Mouse (Mus musculus): ENCODE measurements around the gene Eif2b4. TPM values are rescaled to one million over a fixed set of nuclear protein-coding genes. Genes with fewer than 3 reads are reported as not detected.
A peak's percentile ranks its signal among the peaks of the same experiment; 100 is the strongest.

The Eif2b4 gene
- polyA plus RNA-seq, 1 experiment from 2014 or later = 73.1 TPM

DNA sequence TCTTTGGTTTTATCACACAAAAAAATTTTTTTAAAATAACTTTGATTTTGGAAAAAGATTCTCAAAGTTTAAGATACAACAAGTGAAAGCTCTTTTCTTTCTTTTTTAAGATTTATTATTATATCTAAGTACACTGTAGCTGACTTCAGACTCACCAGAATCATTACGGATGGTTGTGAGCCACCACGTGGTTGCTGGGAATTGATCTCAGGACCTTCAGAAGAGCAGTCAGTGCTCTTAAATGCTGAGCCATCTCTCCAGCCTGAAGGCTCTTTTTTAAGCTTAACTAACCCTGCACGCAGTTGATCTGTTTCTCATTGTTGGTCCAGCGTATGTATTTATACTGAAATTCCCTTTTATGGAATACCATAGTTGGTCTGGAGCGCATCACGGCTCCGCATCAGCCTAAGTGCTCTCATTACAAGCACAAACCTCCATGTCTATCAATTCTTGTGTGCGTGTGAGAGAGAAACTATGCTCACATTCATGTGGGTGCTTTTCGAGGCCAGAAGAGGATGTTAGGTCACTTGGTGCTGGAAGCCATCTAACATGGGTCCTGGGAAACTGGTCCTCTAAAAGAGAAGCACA, 12.0 kb downstream of the Eif2b4 start:
- Histone ChIP-seq H3K4me1 (peaks cover 75% of the 10 kb centered on the region), H3K36me3 (peaks cover 18% of the 10 kb centered on the region), H3K27ac (0 out of 2 replicates have a peak overlapping the region, but pooled peaks have one; percentile 32), H3K4me2 (peak overlapping the region; percentile 80), H3K4me3 (0 out of 2 replicates have a peak overlapping the region, but pooled peaks have one; percentile 83), H3K27me3 (replicated peaks) (no peaks in the 10 kb centered on the region), H3K9me3 (replicated peaks) (no peaks in the 10 kb centered on the region), H3K9ac (no peak overlapping the region)
- ATAC-seq = no peak
- WGBS (ENCODE audit: insufficient replicate concordance) = 89% methylated on average over 9 of the region's 9 CpGs

DNA sequence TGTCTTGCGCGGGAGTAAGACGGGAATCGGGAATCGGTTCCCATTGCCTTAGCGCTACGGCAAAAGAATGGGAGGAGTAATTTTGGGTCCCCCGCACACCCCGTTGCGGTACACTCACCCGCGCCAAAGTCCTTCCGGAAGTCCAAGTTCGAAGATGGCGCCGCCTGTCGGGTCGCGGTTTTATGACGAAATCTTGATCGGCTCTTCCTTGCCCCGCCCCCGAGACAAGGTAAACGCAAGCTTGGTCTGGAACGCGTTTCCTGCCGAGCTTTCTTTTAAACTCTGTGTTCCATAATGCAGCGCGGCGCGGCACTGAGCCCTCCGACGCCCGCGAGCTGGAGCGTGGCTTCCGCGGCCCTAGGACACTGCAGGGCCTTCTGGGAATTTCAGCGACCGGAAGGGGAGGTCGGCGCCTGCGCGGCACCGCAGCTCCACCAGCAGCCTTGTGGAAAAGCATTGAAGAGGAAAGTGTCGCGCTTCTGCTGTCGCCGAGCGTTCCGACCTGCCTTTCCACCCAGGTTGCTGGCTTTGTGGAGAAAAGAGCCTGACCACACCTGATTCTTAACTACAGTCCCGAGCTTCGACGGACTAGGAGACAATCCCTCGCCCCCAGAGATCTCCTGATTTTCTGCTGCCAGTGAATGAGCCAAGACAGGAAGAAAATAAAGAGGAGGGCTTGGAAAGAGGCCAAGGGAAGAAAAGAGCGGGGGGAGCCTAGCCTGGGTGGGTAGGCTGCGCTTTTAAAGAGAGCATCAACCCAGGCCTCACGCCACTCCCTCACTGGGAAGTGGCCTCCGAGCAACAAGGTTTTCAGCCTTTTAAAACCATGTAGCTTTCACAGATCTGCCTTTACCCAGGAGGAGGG, 13.2 kb downstream of the Eif2b4 start, which contains the start of the genes Gm29609 and Gtf3c2:
Gm29609 (minus strand) TSS at position 146 of the 865 bp plus-strand sequence.
Gtf3c2 (minus strand) TSS at position 379 of the 865 bp plus-strand sequence.
- peak; percentile 89 for ATAC-seq
- Histone ChIP-seq H3K9me3 (replicated peaks) (no peaks in the 10 kb centered on the region), H3K4me3 (peak within 1 kb of the TSS; percentile 83), H3K27me3 (replicated peaks) (no peaks in the 10 kb centered on the region), H3K4me1 (peaks cover 70% of the 10 kb centered on the region), H3K27ac (peak within 1 kb of the TSS; percentile 97), H3K4me2 (peak within 1 kb of the TSS; percentile 80), H3K9ac (peak within 1 kb of the TSS; percentile 85), H3K36me3 (peaks cover 25% of the 10 kb centered on the region)
- WGBS (ENCODE audit: insufficient replicate concordance) = 1% methylated on average over 59 of the region's 59 CpGs

DNA sequence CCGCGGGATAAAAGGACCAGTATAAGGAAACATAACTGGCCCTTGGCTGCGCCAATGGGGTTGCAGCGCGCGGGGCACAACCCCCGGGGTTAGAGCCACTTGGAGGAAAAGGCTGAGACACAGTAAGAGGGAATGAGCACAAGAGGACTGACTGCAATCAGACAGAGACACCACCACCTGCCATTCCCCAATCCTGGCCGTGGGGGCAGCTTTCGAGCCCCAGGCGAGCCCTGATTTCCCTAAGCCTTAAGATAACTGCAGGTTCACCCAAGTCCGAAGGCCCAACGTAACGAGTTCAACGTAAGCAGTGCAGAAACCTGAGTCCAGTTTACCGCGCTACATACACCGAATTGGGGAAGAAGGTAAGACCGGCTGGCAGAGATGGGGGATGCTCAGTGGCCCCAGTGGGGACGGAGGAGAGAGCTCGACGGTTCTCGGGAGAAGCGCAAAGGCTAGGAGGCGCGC, 13.9 kb downstream of the Eif2b4 start:
- peaks cover 64% of the 10 kb centered on the region for H3K4me1 ChIP-seq
- 1% methylated on average over 25 of the region's 25 CpGs for WGBS (ENCODE audit: insufficient replicate concordance)
- peak overlapping the region; percentile 97 for H3K27ac ChIP-seq
- peak; percentile 46 for ATAC-seq
- H3K27me3 ChIP-seq (replicated peaks) = no peaks in the 10 kb centered on the region
- peak overlapping the region; percentile 80 for H3K4me2 ChIP-seq
- H3K9me3 ChIP-seq (replicated peaks) = no peaks in the 10 kb centered on the region
- H3K9ac ChIP-seq = peak overlapping the region; percentile 85
- H3K4me3 ChIP-seq = peak overlapping the region; percentile 83
- peaks cover 32% of the 10 kb centered on the region for H3K36me3 ChIP-seq

DNA sequence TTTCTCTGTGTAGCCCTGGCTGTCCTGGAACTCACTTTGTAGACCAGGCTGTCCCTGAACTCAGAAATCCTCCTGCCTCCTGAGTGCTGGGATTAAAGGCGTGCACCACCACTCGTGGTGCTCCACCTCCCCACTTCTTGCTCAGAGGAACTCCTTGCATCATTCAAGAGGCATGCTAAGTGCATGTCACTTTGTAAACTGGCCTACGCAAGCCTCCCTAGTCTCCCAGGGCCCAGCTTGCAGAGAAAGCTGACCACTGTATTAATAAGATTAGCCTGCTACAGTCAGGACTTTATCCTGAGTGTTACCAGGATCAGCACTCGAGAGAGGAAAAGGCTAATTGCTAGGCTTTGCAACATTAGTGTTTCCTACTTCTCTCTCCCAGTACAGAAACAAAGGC, 24.6 kb downstream of the Eif2b4 start:
- H3K4me1 ChIP-seq = peaks cover 21% of the 10 kb centered on the region
- H3K9me3 ChIP-seq (replicated peaks) = no peaks in the 10 kb centered on the region
- no peak for ATAC-seq
- no peak overlapping the region for H3K4me2 ChIP-seq
- H3K27ac ChIP-seq = no peak overlapping the region
- no peak overlapping the region for H3K4me3 ChIP-seq
- no peaks in the 10 kb centered on the region for H3K27me3 ChIP-seq (replicated peaks)
- H3K9ac ChIP-seq = no peak overlapping the region
- WGBS (ENCODE audit: insufficient replicate concordance) = 90% methylated on average over 4 of the region's 4 CpGs
- H3K36me3 ChIP-seq = peaks cover 98% of the 10 kb centered on the region

DNA sequence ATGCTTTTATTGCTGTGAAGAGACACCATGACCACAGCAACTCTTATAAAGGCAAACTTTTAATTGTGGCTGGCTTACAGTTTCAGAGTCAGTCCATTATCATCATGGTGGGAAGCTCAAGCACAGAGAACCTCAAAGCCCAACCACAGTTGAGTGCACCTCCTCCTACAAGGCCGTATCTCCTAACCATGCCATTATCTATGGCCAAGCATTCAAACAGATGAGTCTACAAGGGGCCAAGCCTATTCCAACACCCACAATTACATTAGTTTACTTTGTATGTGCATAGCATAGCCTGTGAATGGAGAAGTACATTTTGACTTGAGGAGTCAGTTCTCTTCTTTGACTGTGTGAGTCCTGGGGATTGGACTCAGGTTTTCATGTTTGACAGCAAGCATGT, 28.4 kb downstream of the Eif2b4 start:
- peak overlapping the region; percentile 50; the same call in 1 of the 2 replicates for H3K27ac ChIP-seq
- H3K4me3 ChIP-seq = no peak overlapping the region
- peaks cover 98% of the 10 kb centered on the region for H3K36me3 ChIP-seq

DNA sequence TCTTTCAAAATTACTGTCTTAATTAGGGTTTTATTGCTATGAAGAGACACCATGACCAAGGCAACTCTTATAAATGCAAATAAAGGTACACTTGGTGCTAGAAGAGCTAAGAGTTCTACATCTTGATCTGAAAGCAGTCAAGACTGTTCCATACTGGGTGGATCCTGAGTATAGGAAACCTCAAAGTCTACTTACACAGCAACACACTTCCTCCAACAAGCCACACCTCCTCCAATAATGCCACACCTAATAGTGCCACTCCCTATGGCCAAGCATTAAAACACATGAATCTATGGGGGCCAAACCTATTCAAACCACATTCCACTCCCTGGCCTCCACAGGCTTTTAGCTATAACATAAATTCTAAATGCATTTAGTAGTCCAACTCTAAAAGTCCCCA, 30.8 kb downstream of the Eif2b4 start:
- Histone ChIP-seq H3K36me3 (peaks cover 98% of the 10 kb centered on the region), H3K9ac (no peak overlapping the region), H3K4me2 (no peak overlapping the region), H3K4me1 (peaks cover 36% of the 10 kb centered on the region), H3K4me3 (no peak overlapping the region), H3K27me3 (replicated peaks) (no peaks in the 10 kb centered on the region), H3K9me3 (replicated peaks) (no peaks in the 10 kb centered on the region), H3K27ac (no peak overlapping the region)
- ATAC-seq = peak; percentile 65; the same call in 1 of the 2 replicates

More for the DNA sequence above, 28.4 kb downstream of the Eif2b4 start:
- Histone ChIP-seq H3K9me3 (replicated peaks) (no peaks in the 10 kb centered on the region), H3K27me3 (replicated peaks) (no peaks in the 10 kb centered on the region), H3K9ac (no peak overlapping the region; the same call in 1 of the 2 replicates), H3K4me2 (peak overlapping the region; percentile 19), H3K4me1 (peaks cover 36% of the 10 kb centered on the region)
- WGBS (ENCODE audit: insufficient replicate concordance) = 38% methylated on average over 1 of the region's 1 CpGs
- peak; percentile 81 for ATAC-seq

DNA sequence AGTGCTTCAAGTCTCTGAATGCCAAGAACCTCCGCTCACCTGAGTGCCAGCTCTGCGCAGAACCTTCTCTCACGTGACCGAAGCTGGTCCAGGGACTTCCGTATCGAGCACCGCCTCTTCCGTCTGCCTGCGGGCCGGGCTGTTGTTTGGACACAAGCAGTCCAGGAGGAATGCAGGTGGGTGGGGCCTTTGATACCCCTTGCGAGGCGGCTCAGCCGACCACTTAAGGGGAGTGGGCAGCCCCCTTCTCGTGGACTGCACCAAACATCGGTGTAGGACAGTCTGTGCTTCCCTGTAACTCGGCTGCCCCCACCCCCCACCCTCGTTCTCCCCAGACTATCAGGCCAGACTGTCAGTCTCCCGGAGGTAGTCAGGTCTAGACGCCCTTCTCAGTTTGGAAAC, 39.1 kb downstream of the Eif2b4 start, which contains the start of gene Mpv17:
Mpv17 (minus strand) TSS at position 100 of the 402 bp plus-strand sequence.
- H3K4me2 ChIP-seq = peak within 1 kb of the TSS; percentile 84
- H3K27me3 ChIP-seq (replicated peaks) = no peaks in the 10 kb centered on the region
- peaks cover 46% of the 10 kb centered on the region for H3K36me3 ChIP-seq
- peak within 1 kb of the TSS; percentile 69 for H3K27ac ChIP-seq
- H3K4me3 ChIP-seq = peak within 1 kb of the TSS; percentile 72
- peak; percentile 91 for ATAC-seq
- H3K9me3 ChIP-seq (replicated peaks) = no peaks in the 10 kb centered on the region
- peak within 1 kb of the TSS; percentile 74 for H3K9ac ChIP-seq
- 2% methylated on average over 19 of the region's 19 CpGs for WGBS (ENCODE audit: insufficient replicate concordance)
- H3K4me1 ChIP-seq = peaks cover 19% of the 10 kb centered on the region

DNA sequence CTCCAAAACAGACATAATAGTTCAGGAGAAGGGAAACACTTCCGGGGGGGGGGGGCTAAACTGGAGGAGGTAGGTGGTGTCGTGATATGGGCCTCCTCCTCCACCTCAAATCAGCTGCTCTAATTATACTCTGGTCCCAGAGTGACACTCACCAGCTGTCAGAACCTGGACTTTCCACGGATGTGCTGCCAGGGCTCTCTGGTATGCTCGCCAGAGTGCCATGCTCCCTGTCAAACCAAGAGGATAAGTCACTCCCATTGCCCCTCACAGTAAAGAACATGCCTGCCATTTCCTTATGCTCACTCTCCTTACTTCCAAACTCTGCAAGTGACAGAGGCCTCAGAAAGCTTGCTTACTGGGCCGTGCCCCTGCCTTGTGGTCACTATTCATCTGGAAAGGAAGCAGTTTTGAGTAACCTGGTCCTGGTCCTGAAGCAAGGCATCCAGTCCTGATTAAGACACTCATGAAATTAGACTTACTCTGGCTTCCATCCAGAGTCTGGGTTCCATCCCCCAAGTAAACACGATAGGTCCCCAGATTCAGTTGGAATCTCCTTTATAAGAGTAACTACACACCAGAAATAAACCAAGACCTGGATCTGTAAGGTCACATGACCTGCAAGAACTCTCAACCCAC, 39.6 kb downstream of the Eif2b4 start:
- Histone ChIP-seq H3K36me3 (peaks cover 42% of the 10 kb centered on the region), H3K27ac (peak overlapping the region; percentile 69), H3K9ac (peak overlapping the region; percentile 74), H3K4me2 (peak overlapping the region; percentile 84), H3K4me3 (peak overlapping the region; percentile 72), H3K4me1 (peaks cover 19% of the 10 kb centered on the region), H3K27me3 (replicated peaks) (no peaks in the 10 kb centered on the region), H3K9me3 (replicated peaks) (no peaks in the 10 kb centered on the region)
- 33% methylated on average over 6 of the region's 6 CpGs for WGBS (ENCODE audit: insufficient replicate concordance)
- ATAC-seq = peak; percentile 19

DNA sequence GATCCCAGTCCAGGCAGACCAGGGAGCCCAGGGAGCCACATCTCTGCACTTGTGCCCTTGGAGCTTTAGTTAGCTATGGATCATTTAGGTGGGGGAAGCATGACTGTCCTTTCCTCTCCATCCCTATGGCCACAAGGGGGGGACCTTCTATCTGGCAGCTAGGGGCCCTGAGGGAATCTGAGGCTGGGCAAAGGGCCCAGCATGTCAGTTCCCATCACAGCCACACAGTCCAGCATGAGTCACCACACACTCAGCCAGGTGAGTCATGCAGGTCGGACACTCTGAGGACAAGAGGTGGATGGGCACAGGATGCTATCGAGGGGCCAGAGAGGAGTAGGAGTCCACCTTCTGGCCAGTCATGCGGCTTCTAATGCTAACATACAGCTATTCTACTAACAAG, 41.5 kb downstream of the Eif2b4 start:
- Histone ChIP-seq H3K9ac (no peak overlapping the region), H3K36me3 (peaks cover 25% of the 10 kb centered on the region), H3K4me3 (no peak overlapping the region), H3K27ac (no peak overlapping the region), H3K4me1 (peaks cover 19% of the 10 kb centered on the region), H3K9me3 (replicated peaks) (no peaks in the 10 kb centered on the region), H3K4me2 (no peak overlapping the region), H3K27me3 (replicated peaks) (no peaks in the 10 kb centered on the region)
- no peak for ATAC-seq
- WGBS (ENCODE audit: insufficient replicate concordance) = 59% methylated on average over 3 of the region's 3 CpGs

DNA sequence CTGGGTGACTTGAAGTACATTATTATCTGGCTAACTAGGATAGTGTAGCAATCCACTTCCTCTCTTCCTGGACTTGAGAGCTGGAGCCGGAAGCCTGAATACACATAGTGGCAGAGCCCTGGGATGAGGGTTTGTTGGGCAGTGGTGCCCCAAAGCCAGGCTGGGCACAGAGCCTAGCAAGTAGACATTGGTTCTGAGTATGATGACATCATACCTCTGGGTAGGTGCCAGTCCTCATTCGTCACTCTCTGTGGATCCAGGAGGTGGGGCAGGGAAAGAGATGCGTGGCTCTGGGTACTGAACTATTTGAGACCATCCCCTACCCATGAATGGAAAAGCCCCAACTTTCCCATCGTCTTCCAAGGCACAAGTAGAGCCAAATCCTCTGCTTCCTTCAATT, 43.4 kb downstream of the Eif2b4 start:
- 79% methylated on average over 4 of the region's 4 CpGs for WGBS (ENCODE audit: insufficient replicate concordance)
- Histone ChIP-seq H3K9ac (no peak overlapping the region), H3K4me2 (no peak overlapping the region), H3K4me3 (no peak overlapping the region), H3K36me3 (peaks cover 21% of the 10 kb centered on the region), H3K4me1 (peaks cover 13% of the 10 kb centered on the region), H3K27ac (no peak overlapping the region), H3K27me3 (replicated peaks) (no peaks in the 10 kb centered on the region), H3K9me3 (replicated peaks) (no peaks in the 10 kb centered on the region)
- ATAC-seq = no peak

DNA sequence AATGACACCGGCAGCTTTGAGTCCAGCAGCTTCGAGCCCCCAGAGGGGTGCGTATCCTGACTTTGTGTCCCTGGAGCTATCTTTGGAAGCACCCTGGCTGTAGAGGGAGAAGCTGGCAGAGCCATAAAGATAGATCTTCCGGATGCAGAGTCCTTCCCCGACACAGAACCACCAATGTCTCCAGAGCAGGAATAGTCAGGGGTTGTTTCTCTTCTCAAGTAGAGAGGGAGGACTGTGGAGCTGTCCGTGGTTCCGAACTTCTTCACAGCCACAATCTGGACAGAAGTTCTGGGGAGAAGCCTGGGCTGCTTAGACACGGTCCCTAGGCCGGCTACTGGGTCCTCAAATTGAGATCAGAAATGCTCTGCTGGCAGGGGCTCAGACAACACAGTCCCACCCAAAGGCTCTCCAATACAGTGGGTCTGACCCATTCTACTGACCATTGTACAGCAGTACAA, 54.2 kb downstream of the Eif2b4 start:
- Histone ChIP-seq H3K9ac (no peak overlapping the region), H3K27me3 (replicated peaks) (peaks cover 62% of the 10 kb centered on the region), H3K36me3 (peaks cover 13% of the 10 kb centered on the region), H3K27ac (no peak overlapping the region), H3K9me3 (replicated peaks) (no peaks in the 10 kb centered on the region), H3K4me3 (no peak overlapping the region), H3K4me1 (no peaks in the 10 kb centered on the region), H3K4me2 (no peak overlapping the region)
- no peak for ATAC-seq
- WGBS (ENCODE audit: insufficient replicate concordance) = 11% methylated on average over 9 of the region's 9 CpGs
